Mouse (Mus musculus) midbrain, embryonic 10.5 days (tissue): ENCODE data around the gene Spsb3. TPM values are rescaled to one million over a fixed set of nuclear protein-coding genes. Genes with fewer than 3 reads are reported as not detected.

Experiments
- DNase-seq: peaks from one replicate; pipeline ENCODE4 v3.0.0-alpha.2; 2017; ENCODE audit warnings: low spot score
- H3K27ac ChIP-seq: fragments of 300-500 bp; sonication (generic); replicated peaks from 2 replicates; pipeline ENCODE4 v1.5.1; 2016; ENCODE audit warnings: mild to moderate bottlenecking
- H3K27me3 ChIP-seq: fragments of 300-500 bp; sonication (generic); 2 replicates; pipeline ENCODE4 v1.6.1; 2016; ENCODE audit warnings: low read depth, mild to moderate bottlenecking; ENCODE audit not compliant: poor library complexity, severe bottlenecking
- H3K36me3 ChIP-seq: fragments of 300-500 bp; sonication (generic); 2 replicates; pipeline ENCODE4 v1.6.1; 2016; ENCODE audit warnings: mild to moderate bottlenecking, moderate library complexity
- H3K4me1 ChIP-seq: fragments of 300-500 bp; sonication (generic); 2 replicates; pipeline ENCODE4 v1.6.1; 2016
- H3K4me3 ChIP-seq: fragments of 300-500 bp; sonication (generic); 2 replicates; pipeline ENCODE4 v1.5.1; 2016; ENCODE audit warnings: mild to moderate bottlenecking, moderate library complexity
- H3K9me3 ChIP-seq: fragments of 300-500 bp; sonication (generic); replicated peaks from 2 replicates; pipeline ENCODE4 v1.6.1; 2016; ENCODE audit warnings: mild to moderate bottlenecking
- WGBS: fragments of 180-500 bp; shearing (Covaris S2); methylation state at CpG from one replicate; pipeline ENCODE4 v1.1.7; 2016; 5-methylcytosine and 5-hydroxymethylcytosine counted together
- polyA plus RNA-seq: library from polyadenylated mRNA; unstranded; fragments of >200 nt; fragmentation: Nextera tagmentation; extraction: Ambion mirVana; gene quantifications from 2 replicates; pipeline ENCODE4 v1.2.1, GENCODE M21; 2016

Spsb3 gene
- polyA plus RNA-seq, 1 experiment from 2014 or later, result 46.6 TPM

DNA sequence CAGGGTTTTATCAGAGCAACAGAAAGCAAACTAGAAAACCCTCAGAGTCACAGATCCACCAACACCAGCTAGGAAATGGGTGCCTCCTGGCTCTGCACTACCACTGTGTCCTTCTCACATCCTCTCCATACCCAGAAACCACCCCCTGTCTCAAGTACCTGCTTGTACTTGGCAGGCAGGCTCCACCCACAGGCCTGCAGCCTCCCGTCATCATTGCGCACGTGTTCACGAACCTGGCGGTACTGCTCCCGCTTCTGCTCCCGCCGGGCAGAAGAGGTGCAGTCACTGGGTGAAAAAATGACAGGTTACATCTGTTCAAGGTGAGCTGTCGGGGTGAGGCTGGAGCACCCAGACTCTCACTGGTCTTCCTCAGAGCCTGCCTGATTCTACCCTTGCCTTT lies 17.3 kb downstream of the Spsb3 start:
- Histone ChIP-seq H3K9me3 (no peaks in the 10 kb centered on the region), H3K4me1 (no peaks in the 10 kb centered on the region), H3K36me3 (peaks cover 100% of the 10 kb centered on the region), H3K4me3 (no peak overlapping the region), H3K27ac (no peak overlapping the region), H3K27me3 (no peaks in the 10 kb centered on the region)
- no peak for DNase-seq
- 93% methylated on average over 9 of the region's 9 CpGs for WGBS

GRCm38 (mm10) chr17:24907591-24907990 lies 21.1 kb downstream of the Spsb3 start:
- Histone ChIP-seq H3K4me3 (no peak overlapping the region), H3K27ac (no peak overlapping the region), H3K36me3 (peaks cover 100% of the 10 kb centered on the region), H3K27me3 (no peaks in the 10 kb centered on the region), H3K9me3 (no peaks in the 10 kb centered on the region), H3K4me1 (no peaks in the 10 kb centered on the region)
- 96% methylated on average over 2 of the region's 2 CpGs for WGBS
- DNase-seq, result no peak

DNA sequence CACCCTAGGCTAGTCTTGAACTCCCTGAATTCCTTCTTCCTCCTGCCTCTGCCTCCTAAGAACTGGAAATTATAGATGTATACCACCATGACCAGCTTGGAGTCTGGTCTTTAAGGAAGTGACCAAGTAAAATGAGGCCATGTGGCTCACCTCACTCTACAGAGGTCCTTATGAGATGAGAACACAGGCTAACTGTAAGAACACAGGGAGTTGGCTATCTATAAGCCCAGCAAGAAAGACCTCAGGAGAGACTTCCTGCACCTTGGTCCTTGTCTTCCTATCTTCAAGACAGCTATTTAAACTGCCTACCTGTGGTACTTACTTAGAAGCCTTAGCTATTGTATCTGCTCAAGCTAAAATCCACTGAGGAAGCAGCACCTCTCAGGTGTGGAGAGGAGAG lies 27.5 kb downstream of the Spsb3 start:
- no peak overlapping the region for H3K4me3 ChIP-seq
- H3K27ac ChIP-seq, result no peak overlapping the region
- no peaks in the 10 kb centered on the region for H3K4me1 ChIP-seq
- no peaks in the 10 kb centered on the region for H3K27me3 ChIP-seq
- peaks cover 99% of the 10 kb centered on the region for H3K36me3 ChIP-seq
- DNase-seq, result no peak
- no peaks in the 10 kb centered on the region for H3K9me3 ChIP-seq

- peaks cover 98% of the 10 kb centered on the region for H3K36me3 ChIP-seq
- H3K9me3 ChIP-seq, result no peaks in the 10 kb centered on the region
- WGBS, result 93% methylated on average over 1 of the region's 1 CpGs
Measured at GRCm38 (mm10) chr17:24923246-24923645, 36.8 kb downstream of the Spsb3 start.

DNA sequence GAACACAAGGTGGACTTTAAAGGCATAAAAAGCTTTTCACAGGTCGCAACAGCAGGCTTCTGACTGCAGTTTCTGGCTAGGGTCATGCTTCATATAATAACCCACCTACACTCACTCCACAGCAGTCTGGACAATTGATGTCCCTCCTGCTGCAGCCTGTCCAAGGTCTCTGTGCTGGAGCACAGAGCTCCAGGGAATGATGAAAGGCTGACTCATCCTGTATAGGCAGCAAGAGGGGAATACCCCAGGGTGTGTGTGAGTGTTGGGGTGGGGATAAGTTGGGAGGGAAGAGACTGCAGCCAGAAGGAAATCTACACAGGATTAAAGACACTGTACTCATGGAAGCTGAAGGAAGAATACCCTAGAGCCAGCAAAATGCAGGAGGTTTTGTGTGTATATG lies 43.1 kb downstream of the Spsb3 start:
- Histone ChIP-seq H3K4me3 (no peak overlapping the region), H3K4me1 (peaks cover 5% of the 10 kb centered on the region), H3K27me3 (no peaks in the 10 kb centered on the region), H3K9me3 (no peaks in the 10 kb centered on the region), H3K36me3 (peaks cover 73% of the 10 kb centered on the region), H3K27ac (no peak overlapping the region)
- 100% methylated on average over 1 of the region's 1 CpGs for WGBS
- DNase-seq, result no peak

More at GRCm38 (mm10) chr17:24923246-24923645, 36.8 kb downstream of the Spsb3 start:
- no peak overlapping the region for H3K27ac ChIP-seq
- no peak for DNase-seq
- no peak overlapping the region for H3K4me3 ChIP-seq
- no peaks in the 10 kb centered on the region for H3K27me3 ChIP-seq
- H3K4me1 ChIP-seq, result no peaks in the 10 kb centered on the region

DNA sequence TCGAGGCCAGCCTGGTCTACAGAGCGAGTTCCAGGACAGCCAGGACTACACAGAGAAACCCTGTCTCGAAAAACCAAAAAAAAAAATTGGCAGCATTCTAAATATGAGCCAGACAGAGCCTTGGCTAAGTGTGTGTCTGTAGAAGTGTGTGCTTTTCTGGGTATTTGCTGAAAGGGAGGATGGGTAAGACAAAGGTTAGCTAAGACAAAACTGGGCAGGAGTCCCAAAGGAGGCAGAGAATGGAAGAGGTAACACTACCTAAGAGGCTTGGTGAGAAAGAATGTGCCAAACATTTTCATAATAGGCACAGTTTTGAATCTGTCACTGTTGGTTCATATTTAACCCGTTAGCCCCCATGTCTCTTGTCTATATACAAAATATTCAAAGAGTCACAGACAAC lies 46.0 kb downstream of the Spsb3 start:
- H3K36me3 ChIP-seq, result peaks cover 44% of the 10 kb centered on the region
- peaks cover 21% of the 10 kb centered on the region for H3K4me1 ChIP-seq
- no peak for DNase-seq
- no peaks in the 10 kb centered on the region for H3K27me3 ChIP-seq
- WGBS, result 94% methylated on average over 4 of the region's 4 CpGs
- H3K9me3 ChIP-seq, result no peaks in the 10 kb centered on the region
- H3K27ac ChIP-seq, result no peak overlapping the region
- H3K4me3 ChIP-seq, result no peak overlapping the region

GRCm38 (mm10) chr17:24933163-24933562 lies 46.7 kb downstream of the Spsb3 start:
- H3K36me3 ChIP-seq, result peaks cover 38% of the 10 kb centered on the region
- no peak overlapping the region for H3K4me3 ChIP-seq
- DNase-seq, result no peak
- H3K4me1 ChIP-seq, result peaks cover 21% of the 10 kb centered on the region
- no peaks in the 10 kb centered on the region for H3K9me3 ChIP-seq
- no peak overlapping the region for H3K27ac ChIP-seq
- 86% methylated on average over 4 of the region's 4 CpGs for WGBS
- no peaks in the 10 kb centered on the region for H3K27me3 ChIP-seq

GRCm38 (mm10) chr17:24934926-24935325 lies 48.5 kb downstream of the Spsb3 start:
- peak overlapping the region; percentile 91 for H3K4me3 ChIP-seq
- 93% methylated on average over 4 of the region's 4 CpGs for WGBS

GRCm38 (mm10) chr17:24935666-24936065 lies 49.2 kb downstream of the Spsb3 start:
- Histone ChIP-seq H3K27me3 (no peaks in the 10 kb centered on the region), H3K4me1 (peaks cover 21% of the 10 kb centered on the region), H3K36me3 (peaks cover 30% of the 10 kb centered on the region), H3K4me3 (peak overlapping the region; percentile 91), H3K9me3 (no peaks in the 10 kb centered on the region), H3K27ac (0 out of 2 replicates have a peak overlapping the region, but pooled peaks have one; percentile 19)
- no peak for DNase-seq

More at GRCm38 (mm10) chr17:24934926-24935325, 48.5 kb downstream of the Spsb3 start:
- no peak overlapping the region for H3K27ac ChIP-seq
- H3K36me3 ChIP-seq, result peaks cover 30% of the 10 kb centered on the region
- H3K4me1 ChIP-seq, result peaks cover 21% of the 10 kb centered on the region
- no peaks in the 10 kb centered on the region for H3K27me3 ChIP-seq
- DNase-seq, result no peak
- H3K9me3 ChIP-seq, result no peaks in the 10 kb centered on the region

DNA sequence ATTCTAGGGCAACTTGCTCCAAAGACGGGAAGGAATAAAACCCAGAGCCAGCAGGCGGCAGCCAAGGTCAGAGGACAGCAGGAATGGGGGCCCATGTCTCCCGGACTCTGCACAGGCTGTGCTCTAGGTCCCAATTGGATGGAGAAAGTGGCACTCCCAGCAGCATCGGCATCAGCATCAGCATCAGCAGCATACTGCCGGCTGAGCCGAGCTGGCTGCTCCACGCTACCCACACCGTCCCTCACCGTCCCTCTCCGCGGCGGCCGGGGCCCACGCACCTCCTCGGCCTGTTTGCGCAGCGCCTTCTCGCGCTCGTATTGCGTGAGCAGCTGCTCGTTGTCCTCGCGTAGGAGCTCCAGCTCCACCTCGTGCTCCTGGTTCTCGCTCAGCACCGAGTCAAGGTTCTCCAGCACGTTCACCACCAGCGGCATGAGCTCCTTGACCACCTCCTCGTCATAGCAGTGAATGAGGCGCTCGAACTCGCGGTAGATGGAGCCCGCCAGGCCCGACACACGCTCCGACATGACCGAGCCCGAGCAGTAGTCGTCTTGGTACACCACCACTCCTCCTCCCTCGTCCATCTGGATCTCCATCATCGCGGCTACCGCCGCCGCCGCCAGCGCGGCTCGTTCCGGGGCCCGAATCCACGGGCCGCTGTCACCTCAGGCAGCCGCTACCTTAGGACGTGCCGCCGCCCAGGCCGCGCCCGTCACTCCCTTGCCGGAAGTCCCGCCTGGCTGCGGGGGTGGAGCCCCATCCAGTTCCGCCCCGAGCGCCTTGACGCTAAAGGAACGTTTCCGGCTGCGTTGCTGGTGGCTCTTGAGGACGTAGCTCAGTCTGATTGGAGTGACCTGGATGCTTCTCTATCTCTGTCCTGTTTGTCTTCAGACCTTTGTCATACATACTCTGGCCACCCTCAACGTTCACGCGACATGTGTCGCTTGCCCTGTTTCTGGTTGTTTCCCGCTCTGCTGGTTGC lies 50.1 kb downstream of the Spsb3 start, which contains the start of gene Mapk8ip3:
TSS of gene Mapk8ip3 (minus strand) at position 719 of the 979 bp plus-strand sequence.
- DNase-seq, result peak; percentile 95
- Histone ChIP-seq H3K27ac (peak within 1 kb of the TSS; percentile 88), H3K9me3 (no peaks in the 10 kb centered on the region), H3K36me3 (peaks cover 30% of the 10 kb centered on the region), H3K27me3 (no peaks in the 10 kb centered on the region), H3K4me1 (peaks cover 21% of the 10 kb centered on the region), H3K4me3 (peak within 1 kb of the TSS; percentile 91)
- WGBS, result under 1% methylated on average over 78 of the region's 78 CpGs

GRCm38 (mm10) chr17:24937266-24937665 lies 50.8 kb downstream of the Spsb3 start:
- Histone ChIP-seq H3K36me3 (peaks cover 30% of the 10 kb centered on the region; the same call in 1 of the 2 replicates), H3K27me3 (no peaks in the 10 kb centered on the region), H3K9me3 (no peaks in the 10 kb centered on the region), H3K27ac (peak overlapping the region; percentile 88), H3K4me1 (peaks cover 21% of the 10 kb centered on the region), H3K4me3 (peak overlapping the region; percentile 91)
- 48% methylated on average over 6 of the region's 6 CpGs for WGBS
- DNase-seq, result no peak
